Mouse (Mus musculus): ENCODE measurements at regions not wholly inside any gene's neighbourhood (a gene's known extent, or its start where the extent isn't known, plus 50 kb on each side); places are given as distances from the start of the nearest gene placed in this dataset.

- DNase-seq (ENCODE audit: extremely low spot score in 1 of 2, low spot score in 1 of 2): no peak
Measured at GRCm38 (mm10) chr9:34280311-34281208, 205.1 kb upstream of the Kirrel3 start.

- no peak for DNase-seq (ENCODE audit: extremely low spot score in 1 of 2, low spot score in 1 of 2)
Measured at GRCm38 (mm10) chr9:34323571-34323970, 162.1 kb upstream of the Kirrel3 start.

GRCm38 (mm10) chr9:34328723-34329122, 157.0 kb upstream of the Kirrel3 start:
- DNase-seq (ENCODE audit: extremely low spot score in 1 of 2, low spot score in 1 of 2): no peak

GRCm38 (mm10) chr9:34334112-34334511, 151.6 kb upstream of the Kirrel3 start:
- no peak for DNase-seq (ENCODE audit: extremely low spot score in 1 of 2, low spot score in 1 of 2)

- DNase-seq (ENCODE audit: extremely low spot score in 1 of 2, low spot score in 1 of 2): no peak
Measured at GRCm38 (mm10) chr9:34334555-34335468, 150.9 kb upstream of the Kirrel3 start.

- no peak for DNase-seq (ENCODE audit: extremely low spot score in 1 of 2, low spot score in 1 of 2)
Measured at GRCm38 (mm10) chr9:34348442-34348841, 137.3 kb upstream of the Kirrel3 start.

- DNase-seq (ENCODE audit: extremely low spot score in 1 of 2, low spot score in 1 of 2): no peak
Measured at GRCm38 (mm10) chr9:34349997-34350396, 135.7 kb upstream of the Kirrel3 start.

- DNase-seq (ENCODE audit: extremely low spot score in 1 of 2, low spot score in 1 of 2): no peak
Measured at GRCm38 (mm10) chr9:34353744-34354143, 131.9 kb upstream of the Kirrel3 start.

- DNase-seq (ENCODE audit: extremely low spot score in 1 of 2, low spot score in 1 of 2): no peak
Measured at GRCm38 (mm10) chr9:34354723-34355316, 130.9 kb upstream of the Kirrel3 start.

GRCm38 (mm10) chr9:34370686-34371398, 114.9 kb upstream of the Kirrel3 start:
- DNase-seq (ENCODE audit: extremely low spot score in 1 of 2, low spot score in 1 of 2): peak in 1 of 2 experiments; percentile 17

- no peak for DNase-seq (ENCODE audit: extremely low spot score in 1 of 2, low spot score in 1 of 2)
Measured at GRCm38 (mm10) chr9:34375187-34375586, 110.5 kb upstream of the Kirrel3 start.

- DNase-seq (ENCODE audit: extremely low spot score in 1 of 2, low spot score in 1 of 2): no peak
Measured at GRCm38 (mm10) chr9:34380008-34380407, 105.7 kb upstream of the Kirrel3 start.

GRCm38 (mm10) chr9:34381601-34382000, 104.1 kb upstream of the Kirrel3 start:
- DNase-seq (ENCODE audit: extremely low spot score in 1 of 2, low spot score in 1 of 2): no peak

- no peak for DNase-seq (ENCODE audit: extremely low spot score in 1 of 2, low spot score in 1 of 2)
Measured at GRCm38 (mm10) chr9:34382208-34382607, 103.5 kb upstream of the Kirrel3 start.

- DNase-seq (ENCODE audit: extremely low spot score in 1 of 2, low spot score in 1 of 2): no peak
Measured at GRCm38 (mm10) chr9:34386071-34386470, 99.6 kb upstream of the Kirrel3 start.

- DNase-seq (ENCODE audit: extremely low spot score in 1 of 2, low spot score in 1 of 2): no peak
Measured at GRCm38 (mm10) chr9:34393042-34393441, 92.7 kb upstream of the Kirrel3 start.

GRCm38 (mm10) chr9:34395839-34396804, 89.6 kb upstream of the Kirrel3 start:
- peak in 1 of 2 experiments; percentile 25 for DNase-seq (ENCODE audit: extremely low spot score in 1 of 2, low spot score in 1 of 2)

- peak; percentile 75 to 77 for DNase-seq (ENCODE audit: extremely low spot score in 1 of 2, low spot score in 1 of 2)
Measured at GRCm38 (mm10) chr9:34411699-34412098, 74.0 kb upstream of the Kirrel3 start.

- DNase-seq (ENCODE audit: extremely low spot score in 1 of 2, low spot score in 1 of 2): peak in 1 of 2 experiments; percentile 25
Measured at GRCm38 (mm10) chr9:34416153-34416552, 69.5 kb upstream of the Kirrel3 start.
